Mouse (Mus musculus) heart, postnatal 4 days (tissue): ENCODE measurements around the gene Kctd10. TPM values are rescaled to one million over a fixed set of nuclear protein-coding genes. Genes with fewer than 3 reads are reported as not detected.
A peak's percentile ranks its signal among the peaks of the same experiment; 100 is the strongest.

ENCODE experiments used
- DNase-seq: peaks from one replicate; pipeline ENCODE4 v3.0.0; 2021
- microRNA-seq, 2 experiments: library from miRNA; unstranded; fragments of <30 nt; microRNA quantifications; one replicate each; pipeline ENCODE4 v1.2.0; 2021 to 2022
- total RNA-seq, 2 experiments: library from RNA; stranded (reverse); gene quantifications; 2 replicates each; pipeline ENCODE4 v1.2.3; 2021

The Kctd10 gene
- total RNA-seq, 2 experiments from 2014 or later: 76.1 to 80.1 TPM

GRCm38 (mm10) chr5:114343612-114344011 lies 36.7 kb downstream of the Kctd10 start:
- DNase-seq: no peak

GRCm38 (mm10) chr5:114342996-114343395 lies 37.3 kb downstream of the Kctd10 start:
- no peak for DNase-seq

GRCm38 (mm10) chr5:114323791-114324507 lies 56.4 kb downstream of the Kctd10 start:
- DNase-seq: peak; percentile 65

GRCm38 (mm10) chr5:114323105-114323790 lies 57.1 kb downstream of the Kctd10 start:
- no peak for DNase-seq

Small RNAs within 50 kb of the gene (microRNA-seq; reads per million reads assigned to microRNA genes)
- gene Mir7027: 0 reads per million in 2 experiments

Other genes with a start within 250 kb of the Kctd10 start
- 100 to 1,000 TPM; 101 to 102 TPM for gene Acacb, start 234.0 kb downstream of the Kctd10 start, total RNA-seq
- gene Foxn4, start 106.7 kb downstream of the Kctd10 start, total RNA-seq: not detected
- gene Myo1h, start 91.3 kb downstream of the Kctd10 start, total RNA-seq: under 1 TPM; 0.17 to 0.20 TPM
- 10 to 100 TPM; 74.3 to 76.3 TPM for gene Ube3b, start 99 bp upstream of the Kctd10 start, total RNA-seq
- gene Mmab, start 63.6 kb upstream of the Kctd10 start, total RNA-seq: 10 to 100 TPM; 12.8 to 12.9 TPM
- 10 to 100 TPM; 14.8 to 18.2 TPM for gene Mvk, start 63.8 kb upstream of the Kctd10 start, total RNA-seq
- gene Fam222a, start 187.5 kb upstream of the Kctd10 start, total RNA-seq: 1 to 10 TPM; 6.0 to 7.0 TPM